Mouse (Mus musculus) bone marrow, adult 2 months (tissue): ENCODE data around the gene Hoxa3.

Source experiments
- CTCF ChIP-seq: fragments of 200-500 bp; IDR thresholded peaks from 2 replicates; pipeline ENCODE4 v1.5.1; 2011; ENCODE audit warnings: low read length, control low read depth; ENCODE audit not compliant: control insufficient read depth, insufficient read depth
- POLR2A ChIP-seq: fragments of 200-500 bp; IDR thresholded peaks from 2 replicates; pipeline ENCODE4 v1.6.1; 2011; ENCODE audit warnings: low read depth, mild to moderate bottlenecking, control low read depth, low read length, borderline replicate concordance; ENCODE audit not compliant: control insufficient read depth

GRCm38 (mm10) chr6:52235267-52235666 lies 22.1 kb upstream of the Hoxa3 start:
- TF ChIP-seq POLR2A (no peak), CTCF (no peak)
